Mouse (Mus musculus): ENCODE data around the gene 1700018B08Rik.

Gene 1700018B08Rik

DNA sequence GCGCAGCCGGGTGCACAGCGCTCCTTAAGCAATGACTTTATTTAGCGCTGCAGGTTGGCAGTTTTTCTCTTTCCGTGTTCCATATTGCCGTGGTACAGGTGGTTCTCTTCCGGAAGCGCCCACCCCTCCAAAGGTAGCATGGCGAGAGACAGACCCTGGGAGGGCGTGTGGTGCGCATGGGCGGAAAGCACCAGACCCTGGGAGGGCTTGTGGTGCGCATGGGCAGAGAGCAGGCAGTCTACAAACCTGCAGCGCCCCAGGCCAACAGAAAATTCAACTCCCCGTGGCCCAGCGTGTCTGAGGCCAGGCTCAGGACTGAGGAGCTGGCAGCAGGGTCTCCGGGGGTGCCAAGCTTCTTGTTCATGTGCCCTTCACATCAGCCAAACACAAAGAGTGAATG is 26.7 kb upstream of the 1700018B08Rik start:
- Histone ChIP-seq H3K9me3 (ENCODE audit: low read length) (no peaks in the 10 kb centered on the region), H3K4me1 (replicated peaks; ENCODE audit: low read depth, low read length) (peaks cover 95% of the 10 kb centered on the region), H3K27me3 (ENCODE audit: insufficient read depth, low read length) (no peaks in the 10 kb centered on the region), H3K36me3 (ENCODE audit: insufficient read depth, low read length) (peaks cover 33% of the 10 kb centered on the region), H3K4me3 (replicated peaks; ENCODE audit: low read length) (peak overlapping the region; percentile 75)
- TF ChIP-seq NANOG (IDR thresholded peaks at IDR 0.05; ENCODE audit: borderline replicate concordance, low read length) (no peak), POU5F1 (IDR thresholded peaks at IDR 0.05; ENCODE audit: borderline replicate concordance, low read length) (no peak), CTCF (conservative IDR thresholded peaks at IDR 0.05; ENCODE audit: low read length) (no peak)

DNA sequence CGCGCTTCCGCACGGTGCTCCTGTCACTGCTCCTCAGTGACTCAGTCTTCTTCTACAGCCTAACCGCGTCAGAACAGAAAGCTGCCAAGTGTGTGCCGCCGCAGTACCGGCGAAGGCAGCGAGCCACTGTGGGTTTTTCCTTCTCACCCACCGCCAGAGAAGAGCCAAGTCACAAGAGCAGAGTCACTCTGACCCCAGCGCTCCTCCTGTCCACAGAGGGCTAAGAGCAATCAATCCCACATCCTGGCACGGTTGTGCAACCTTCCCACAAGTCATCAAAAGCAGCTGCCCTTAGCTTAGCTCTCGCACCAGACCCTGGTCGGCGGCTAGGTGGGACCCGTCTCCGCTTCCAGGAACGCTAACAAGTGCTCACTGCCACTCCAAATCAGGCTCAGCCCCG is 26.2 kb upstream of the 1700018B08Rik start:
- H3K27me3 ChIP-seq (ENCODE audit: insufficient read depth, low read length), result no peaks in the 10 kb centered on the region
- peaks cover 95% of the 10 kb centered on the region for H3K4me1 ChIP-seq (replicated peaks; ENCODE audit: low read depth, low read length)
- H3K36me3 ChIP-seq (ENCODE audit: insufficient read depth, low read length), result peaks cover 38% of the 10 kb centered on the region
- no peaks in the 10 kb centered on the region for H3K9me3 ChIP-seq (ENCODE audit: low read length)
- peak overlapping the region; percentile 75 for H3K4me3 ChIP-seq (replicated peaks; ENCODE audit: low read length)
- TF ChIP-seq NANOG (IDR thresholded peaks at IDR 0.05; ENCODE audit: borderline replicate concordance, low read length) (no peak), CTCF (conservative IDR thresholded peaks at IDR 0.05; ENCODE audit: low read length) (no peak), POU5F1 (IDR thresholded peaks at IDR 0.05; ENCODE audit: borderline replicate concordance, low read length) (no peak)

DNA sequence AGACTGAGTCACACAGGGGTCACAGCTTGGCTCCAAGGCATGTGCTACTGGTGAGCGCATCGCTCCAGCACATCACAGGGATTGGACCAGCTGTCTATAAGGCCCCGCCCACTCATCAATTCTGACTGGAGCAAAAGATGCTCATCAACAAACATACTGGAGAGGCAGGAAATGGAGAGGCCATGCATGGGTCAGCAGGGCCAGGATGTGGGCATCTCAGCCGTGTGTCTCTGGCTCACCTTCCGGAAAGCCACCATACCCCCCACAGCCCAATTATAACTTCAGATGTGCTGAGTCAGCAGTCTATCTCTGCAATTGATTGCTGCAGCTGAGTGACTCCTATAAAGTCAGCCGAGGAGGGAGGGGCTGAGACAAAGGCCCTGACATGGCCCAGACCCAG is 24.2 kb upstream of the 1700018B08Rik start:
- Histone ChIP-seq H3K27me3 (ENCODE audit: insufficient read depth, low read length) (no peaks in the 10 kb centered on the region), H3K9me3 (ENCODE audit: low read length) (no peaks in the 10 kb centered on the region), H3K4me3 (replicated peaks; ENCODE audit: low read length) (no peak overlapping the region), H3K4me1 (replicated peaks; ENCODE audit: low read depth, low read length) (peaks cover 90% of the 10 kb centered on the region), H3K36me3 (ENCODE audit: insufficient read depth, low read length) (peaks cover 36% of the 10 kb centered on the region)
- no peak for TF ChIP-seq NANOG (IDR thresholded peaks at IDR 0.05; ENCODE audit: borderline replicate concordance, low read length)
- TF ChIP-seq POU5F1 (IDR thresholded peaks at IDR 0.05; ENCODE audit: borderline replicate concordance, low read length), result no peak

DNA sequence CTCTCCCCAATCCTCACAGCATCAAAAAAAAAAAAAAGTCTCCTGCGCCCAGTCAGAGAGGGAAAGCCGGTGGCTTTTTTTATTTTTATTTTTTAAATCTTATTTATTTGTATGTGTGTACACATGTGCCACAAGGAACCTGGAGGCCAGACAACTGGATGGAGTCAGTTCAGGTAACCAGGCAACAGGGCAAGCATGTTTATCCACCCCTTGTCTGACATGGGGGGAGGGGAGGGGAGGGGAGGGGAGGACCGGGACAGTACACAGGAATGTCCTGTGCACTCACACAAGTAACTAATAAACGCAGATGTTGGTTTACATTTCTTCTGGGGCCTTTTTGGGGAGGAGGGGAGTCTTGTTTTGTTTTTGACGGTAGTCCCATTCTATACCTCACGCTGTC is 19.6 kb upstream of the 1700018B08Rik start:
- H3K4me1 ChIP-seq (replicated peaks; ENCODE audit: low read depth, low read length), result peaks cover 75% of the 10 kb centered on the region
- H3K36me3 ChIP-seq (ENCODE audit: insufficient read depth, low read length), result peaks cover 60% of the 10 kb centered on the region
- H3K9me3 ChIP-seq (ENCODE audit: low read length), result no peaks in the 10 kb centered on the region
- H3K4me3 ChIP-seq (replicated peaks; ENCODE audit: low read length), result no peak overlapping the region
- no peak for TF ChIP-seq POU5F1 (IDR thresholded peaks at IDR 0.05; ENCODE audit: borderline replicate concordance, low read length)
- TF ChIP-seq CTCF (conservative IDR thresholded peaks at IDR 0.05; ENCODE audit: low read length), result no peak
- TF ChIP-seq NANOG (IDR thresholded peaks at IDR 0.05; ENCODE audit: borderline replicate concordance, low read length), result no peak
- no peaks in the 10 kb centered on the region for H3K27me3 ChIP-seq (ENCODE audit: insufficient read depth, low read length)

DNA sequence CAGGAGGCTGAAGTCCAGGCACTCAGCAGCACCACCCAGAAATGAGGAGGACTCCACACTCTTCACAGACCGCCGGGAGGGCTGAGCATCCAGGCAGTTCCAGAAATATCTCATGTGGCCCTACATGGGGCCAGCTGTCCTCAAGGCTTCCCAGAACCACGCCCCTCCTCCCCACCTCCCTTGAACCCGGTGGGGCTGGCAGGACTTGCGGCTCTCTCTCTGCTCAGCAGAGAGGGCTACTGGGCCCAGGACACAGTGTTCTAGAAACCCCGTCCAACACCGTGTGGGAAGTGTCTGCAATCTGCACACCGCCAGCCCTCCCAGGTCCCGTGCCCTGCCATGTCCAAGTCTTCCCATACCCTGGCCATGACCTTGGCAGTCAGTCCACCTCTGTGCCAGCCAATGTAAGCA is 18.8 kb upstream of the 1700018B08Rik start:
- H3K4me3 ChIP-seq (replicated peaks; ENCODE audit: low read length), result 0 out of 2 replicates have a peak overlapping the region, but pooled peaks have one; percentile 4
- peaks cover 75% of the 10 kb centered on the region for H3K4me1 ChIP-seq (replicated peaks; ENCODE audit: low read depth, low read length)
- TF ChIP-seq NANOG (IDR thresholded peaks at IDR 0.05; ENCODE audit: borderline replicate concordance, low read length) (no peak), POU5F1 (IDR thresholded peaks at IDR 0.05; ENCODE audit: borderline replicate concordance, low read length) (no peak), CTCF (conservative IDR thresholded peaks at IDR 0.05; ENCODE audit: low read length) (no peak)
- no peaks in the 10 kb centered on the region for H3K9me3 ChIP-seq (ENCODE audit: low read length)
- peaks cover 67% of the 10 kb centered on the region for H3K36me3 ChIP-seq (ENCODE audit: insufficient read depth, low read length)
- no peaks in the 10 kb centered on the region for H3K27me3 ChIP-seq (ENCODE audit: insufficient read depth, low read length)

DNA sequence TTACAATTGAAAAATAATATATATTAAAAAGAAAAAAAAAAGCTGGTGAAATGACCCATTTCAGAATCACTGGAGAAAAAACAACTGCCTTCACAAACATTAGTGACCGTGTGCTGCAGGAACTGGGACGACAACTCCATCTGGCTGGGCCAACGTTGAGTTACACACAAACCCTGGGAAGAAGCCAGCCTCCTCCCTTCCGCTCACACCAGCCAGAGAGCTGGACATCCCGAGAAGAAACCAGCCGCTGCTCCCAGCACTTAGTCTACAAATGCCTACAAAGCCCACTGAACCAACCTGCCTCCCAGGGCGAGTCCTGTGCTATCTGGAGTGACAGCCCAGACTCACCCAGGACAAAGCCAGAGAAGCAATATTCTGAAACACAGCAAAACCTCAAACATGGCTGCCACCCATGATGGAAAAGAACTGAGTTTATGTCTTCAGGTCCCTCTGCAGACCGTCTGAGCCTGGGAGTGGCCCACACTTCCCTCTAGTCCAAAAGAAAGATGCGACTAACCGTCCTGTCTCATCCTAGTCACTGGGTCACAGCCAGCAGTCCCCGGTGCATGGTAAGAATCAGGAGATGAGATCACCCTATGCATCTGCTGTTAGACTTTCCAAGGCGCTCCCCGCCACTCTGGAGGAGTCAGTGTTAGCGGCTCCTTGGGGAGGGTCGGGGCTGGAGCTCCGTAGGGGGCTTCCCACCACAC is 17.7 kb upstream of the 1700018B08Rik start:
- Histone ChIP-seq H3K9me3 (ENCODE audit: low read length) (no peaks in the 10 kb centered on the region), H3K36me3 (ENCODE audit: insufficient read depth, low read length) (peaks cover 71% of the 10 kb centered on the region)
- no peak for TF ChIP-seq POU5F1 (IDR thresholded peaks at IDR 0.05; ENCODE audit: borderline replicate concordance, low read length)
- TF ChIP-seq NANOG (IDR thresholded peaks at IDR 0.05; ENCODE audit: borderline replicate concordance, low read length), result no peak
- TF ChIP-seq CTCF (conservative IDR thresholded peaks at IDR 0.05; ENCODE audit: low read length), result no peak

DNA sequence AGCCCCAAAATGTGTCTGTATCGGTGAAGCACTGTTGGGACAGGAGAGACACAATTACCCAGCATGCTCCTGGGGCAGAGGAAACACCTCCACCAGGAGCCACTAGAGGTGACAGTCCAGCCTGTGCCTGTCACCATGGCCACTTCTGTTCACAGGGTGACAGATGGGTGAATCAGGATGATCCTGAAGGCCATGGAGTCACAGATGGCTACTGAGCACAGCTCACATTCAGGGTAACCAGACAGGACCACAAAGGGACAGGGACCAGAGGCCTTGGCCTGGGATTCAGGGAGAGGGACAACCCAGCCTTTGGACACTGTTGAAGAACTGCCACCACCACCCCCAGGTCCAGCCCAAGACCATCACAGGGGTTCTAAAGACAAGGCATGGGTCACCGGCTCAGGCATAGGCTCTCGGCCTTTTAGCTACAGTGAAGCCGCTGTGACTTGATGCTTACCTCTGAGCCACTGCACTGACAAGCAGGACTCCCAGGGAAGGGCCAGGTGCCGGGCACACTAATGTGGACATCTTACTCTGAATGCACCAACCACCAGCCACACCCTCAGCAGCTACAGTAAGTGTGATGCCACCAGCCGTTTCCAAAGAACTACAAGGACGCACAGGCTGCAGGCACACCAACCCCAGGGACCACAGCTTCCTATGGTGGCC is 16.4 kb upstream of the 1700018B08Rik start:
- Histone ChIP-seq H3K9me3 (ENCODE audit: low read length) (no peaks in the 10 kb centered on the region), H3K27me3 (ENCODE audit: insufficient read depth, low read length) (no peaks in the 10 kb centered on the region), H3K4me1 (replicated peaks; ENCODE audit: low read depth, low read length) (peaks cover 67% of the 10 kb centered on the region), H3K4me3 (replicated peaks; ENCODE audit: low read length) (no peak overlapping the region), H3K36me3 (ENCODE audit: insufficient read depth, low read length) (peaks cover 66% of the 10 kb centered on the region)
- TF ChIP-seq POU5F1 (IDR thresholded peaks at IDR 0.05; ENCODE audit: borderline replicate concordance, low read length), result no peak
- TF ChIP-seq NANOG (IDR thresholded peaks at IDR 0.05; ENCODE audit: borderline replicate concordance, low read length), result no peak
- no peak for TF ChIP-seq CTCF (conservative IDR thresholded peaks at IDR 0.05; ENCODE audit: low read length)

More for the DNA sequence above, 17.7 kb upstream of the 1700018B08Rik start:
- Histone ChIP-seq H3K4me1 (replicated peaks; ENCODE audit: low read depth, low read length) (peaks cover 70% of the 10 kb centered on the region), H3K4me3 (replicated peaks; ENCODE audit: low read length) (no peak overlapping the region), H3K27me3 (ENCODE audit: insufficient read depth, low read length) (no peaks in the 10 kb centered on the region)

DNA sequence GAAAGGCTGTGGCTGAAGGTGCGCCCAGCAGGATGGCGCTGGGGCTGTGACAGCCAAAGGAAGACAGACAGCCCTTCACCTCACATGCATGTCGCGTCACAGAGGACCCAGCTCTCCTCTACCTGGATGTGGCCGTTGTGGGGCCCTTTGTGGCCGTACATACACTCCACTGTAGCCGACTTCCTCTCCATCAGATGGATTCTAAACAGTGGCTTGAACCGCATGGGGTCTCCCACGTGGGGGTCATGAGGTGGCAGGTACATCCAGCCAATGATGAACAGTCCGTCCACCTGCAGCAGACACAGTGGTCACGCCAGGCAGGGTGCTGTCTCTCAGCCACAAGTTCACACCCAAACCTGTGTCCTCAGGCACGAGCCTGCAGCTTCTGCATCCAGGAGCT is 15.7 kb upstream of the 1700018B08Rik start:
- no peak for TF ChIP-seq CTCF (conservative IDR thresholded peaks at IDR 0.05; ENCODE audit: low read length)
- no peak for TF ChIP-seq POU5F1 (IDR thresholded peaks at IDR 0.05; ENCODE audit: borderline replicate concordance, low read length)
- TF ChIP-seq NANOG (IDR thresholded peaks at IDR 0.05; ENCODE audit: borderline replicate concordance, low read length), result no peak
- Histone ChIP-seq H3K36me3 (ENCODE audit: insufficient read depth, low read length) (peaks cover 66% of the 10 kb centered on the region), H3K27me3 (ENCODE audit: insufficient read depth, low read length) (no peaks in the 10 kb centered on the region), H3K4me1 (replicated peaks; ENCODE audit: low read depth, low read length) (peaks cover 67% of the 10 kb centered on the region), H3K9me3 (ENCODE audit: low read length) (no peaks in the 10 kb centered on the region), H3K4me3 (replicated peaks; ENCODE audit: low read length) (no peak overlapping the region)
